Mouse (Mus musculus) liver, adult 2 months (tissue): ENCODE results near the gene Etv5.

ENCODE experiments used
- CTCF ChIP-seq: fragments of 200-500 bp; IDR thresholded peaks from 2 replicates; pipeline ENCODE4 v1.5.1; 2011; ENCODE audit warnings: low read depth, low read length, control low read depth
- POLR2A ChIP-seq: fragments of 200-500 bp; IDR thresholded peaks from 2 replicates; pipeline ENCODE4 v1.6.1; 2011; ENCODE audit warnings: low read length, control low read depth; ENCODE audit not compliant: insufficient read depth; ENCODE audit errors: extremely low read depth

DNA sequence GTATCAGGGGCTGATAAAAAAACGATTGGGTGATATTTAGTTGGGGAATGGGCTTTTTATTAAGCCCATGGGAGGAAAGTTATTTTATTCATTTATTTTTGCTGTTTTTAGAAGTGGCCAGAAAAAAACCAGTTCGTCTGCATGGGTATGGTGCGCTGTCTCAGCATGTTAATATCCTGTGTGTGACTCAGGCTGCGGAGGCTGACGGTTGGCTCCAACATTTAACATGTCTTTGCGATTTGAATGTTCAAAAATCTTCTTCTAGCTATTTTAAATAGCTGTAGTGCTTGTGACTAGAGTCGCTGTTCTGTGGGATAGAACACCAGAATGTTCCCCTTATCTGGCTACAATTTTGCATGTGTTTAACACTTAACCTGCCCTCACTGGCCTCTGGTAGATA, 73.5 kb downstream of the Etv5 start:
- TF ChIP-seq POLR2A (no peak), CTCF (no peak)
